Mouse (Mus musculus): ENCODE measurements around the gene Atp6ap1. TPM values are rescaled to one million over a fixed set of nuclear protein-coding genes. Genes with fewer than 3 reads are reported as not detected.
A peak's percentile ranks its signal among the peaks of the same experiment; 100 is the strongest.

Gene Atp6ap1
- polyA plus RNA-seq, 2 experiments, result 124 to 224 TPM

DNA sequence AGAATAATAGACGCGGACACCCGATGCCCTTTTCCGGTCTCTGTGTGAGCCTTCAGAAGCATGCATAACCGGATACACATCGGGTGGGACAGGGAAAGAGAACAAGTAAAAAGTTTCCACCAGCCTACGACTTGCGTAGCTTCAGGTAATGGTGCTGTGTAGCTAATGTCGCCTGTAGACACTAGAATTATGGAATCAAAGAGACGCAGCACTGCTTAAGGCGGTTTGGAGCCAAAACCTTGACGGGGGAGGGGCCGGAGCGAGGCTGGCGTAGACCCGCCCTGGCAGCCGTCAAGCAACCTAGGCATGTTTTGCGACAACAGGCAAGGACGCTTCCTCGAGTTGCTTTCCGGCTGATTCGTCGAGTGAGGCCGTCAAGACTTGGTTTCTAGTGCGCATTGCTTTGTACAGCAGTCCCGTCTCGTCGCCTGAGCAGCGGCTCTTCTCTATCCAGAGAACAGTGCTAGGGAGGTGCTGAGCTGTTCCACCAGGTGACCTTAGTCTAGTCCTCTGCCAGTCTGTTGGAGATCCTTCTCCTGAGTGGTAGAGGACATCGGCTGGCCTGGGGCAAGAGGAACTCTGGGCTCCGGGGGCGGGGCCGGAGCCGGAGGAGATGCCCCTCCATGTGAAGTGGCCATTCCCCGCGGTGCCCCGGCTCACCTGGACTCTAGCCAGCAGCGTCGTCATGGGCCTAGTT, 14.4 kb upstream of the Atp6ap1 start:
- ATAC-seq (ENCODE audit: low FRiP score, low read depth), result peak; percentile 73
- WGBS, result 22% methylated on average over 37 of the region's 39 CpGs

DNA sequence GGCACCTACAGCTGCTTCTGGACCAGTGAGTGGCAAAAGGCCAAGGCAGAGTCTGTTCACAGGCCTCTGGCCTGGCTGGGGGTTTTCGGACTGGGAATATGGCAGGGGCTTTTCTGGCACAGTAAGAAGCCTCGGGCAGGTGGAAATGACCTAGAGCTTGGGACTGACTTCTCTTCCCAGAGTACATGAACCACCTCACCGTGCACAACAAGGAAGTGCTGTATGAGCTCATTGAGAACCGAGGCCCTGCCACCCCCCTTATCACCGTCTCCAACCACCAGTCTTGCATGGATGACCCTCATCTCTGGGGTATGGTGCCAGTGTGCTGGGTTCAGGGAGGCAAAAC, 13.8 kb upstream of the Atp6ap1 start:
- H3K4me1 ChIP-seq (ENCODE audit: control insufficient read depth, insufficient read depth, low read length), result 0 out of 2 replicates have a peak, but pooled peaks cover 4% of the 10 kb centered on the region
- ATAC-seq (ENCODE audit: low FRiP score, low read depth) (no peak), DNase-seq (ENCODE audit: low spot score) (no peak)
- peak overlapping the region; percentile 64 for H3K4me2 ChIP-seq (replicated peaks; ENCODE audit: low read depth, low read length, severe bottlenecking)
- peak overlapping the region; percentile 71 for H3K9ac ChIP-seq (ENCODE audit: low read depth, low read length, severe bottlenecking)
- H3K36me3 ChIP-seq (ENCODE audit: control insufficient read depth, insufficient read depth, low read length), result no peaks in the 10 kb centered on the region
- H3K27me3 ChIP-seq (ENCODE audit: control insufficient read depth, insufficient read depth, low read length), result no peaks in the 10 kb centered on the region
- 43% methylated on average over 5 of the region's 5 CpGs for WGBS
- H3K27ac ChIP-seq (replicated peaks; ENCODE audit: low read depth, low read length), result peak overlapping the region; percentile 67; the same call in 1 of the 2 replicates
- no peaks in the 10 kb centered on the region for H3K9me3 ChIP-seq (ENCODE audit: control insufficient read depth, low read length)
- no peak for TF ChIP-seq POLR2A (IDR thresholded peaks at IDR 0.05; ENCODE audit: borderline replicate concordance, extremely low read depth, insufficient read depth, insufficient read length)
- peak overlapping the region; percentile 58 for H3K4me3 ChIP-seq (replicated peaks; ENCODE audit: low read length)

More for the DNA sequence above, 14.4 kb upstream of the Atp6ap1 start:
- DNase-seq (ENCODE audit: low spot score), result peak; percentile 87
- H3K9ac ChIP-seq (ENCODE audit: low read depth, low read length, severe bottlenecking), result peak overlapping the region; percentile 71
- TF ChIP-seq POLR2A (IDR thresholded peaks at IDR 0.05; ENCODE audit: borderline replicate concordance, extremely low read depth, insufficient read depth, insufficient read length), result peak; percentile 45; the same call in 1 of the 2 replicates
- H3K4me2 ChIP-seq (replicated peaks; ENCODE audit: low read depth, low read length, severe bottlenecking), result peak overlapping the region; percentile 64
- no peaks in the 10 kb centered on the region for H3K9me3 ChIP-seq (ENCODE audit: control insufficient read depth, low read length)
- 0 out of 2 replicates have a peak, but pooled peaks cover 4% of the 10 kb centered on the region for H3K4me1 ChIP-seq (ENCODE audit: control insufficient read depth, insufficient read depth, low read length)
- H3K27ac ChIP-seq (replicated peaks; ENCODE audit: low read depth, low read length), result peak overlapping the region; percentile 75
- no peaks in the 10 kb centered on the region for H3K27me3 ChIP-seq (ENCODE audit: control insufficient read depth, insufficient read depth, low read length)
- H3K36me3 ChIP-seq (ENCODE audit: control insufficient read depth, insufficient read depth, low read length), result no peaks in the 10 kb centered on the region
- H3K4me3 ChIP-seq (replicated peaks; ENCODE audit: low read length), result peak overlapping the region; percentile 58

DNA sequence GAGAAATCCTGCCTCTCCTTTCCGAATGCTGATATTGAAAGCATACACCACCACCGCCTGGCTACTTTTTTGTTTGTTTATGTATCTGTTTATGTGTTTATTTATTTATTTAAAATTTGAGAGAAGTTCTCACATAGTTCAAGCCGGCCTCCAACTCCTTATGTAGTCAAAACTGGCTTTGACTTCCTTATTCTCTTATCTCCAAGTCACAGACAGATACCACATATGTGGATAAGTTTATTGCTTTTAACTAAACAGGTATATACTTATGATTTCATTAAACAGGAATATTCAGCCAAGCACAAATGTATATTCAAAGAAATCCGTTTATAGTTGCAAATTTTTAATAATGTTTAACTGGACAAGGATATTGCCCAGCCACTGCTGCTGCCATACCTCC, 3.5 kb upstream of the Atp6ap1 start:
- DNase-seq (ENCODE audit: low spot score), result no peak
- Histone ChIP-seq H3K27me3 (ENCODE audit: control insufficient read depth, insufficient read depth, low read length) (no peaks in the 10 kb centered on the region), H3K36me3 (ENCODE audit: control insufficient read depth, insufficient read depth, low read length) (peaks cover 2% of the 10 kb centered on the region; the same call in 1 of the 2 replicates), H3K27ac (replicated peaks; ENCODE audit: low read depth, low read length) (no peak overlapping the region), H3K4me1 (ENCODE audit: control insufficient read depth, insufficient read depth, low read length) (no peaks in the 10 kb centered on the region; the same call in 1 of the 2 replicates), H3K4me2 (replicated peaks; ENCODE audit: low read depth, low read length, severe bottlenecking) (no peak overlapping the region), H3K9ac (ENCODE audit: low read depth, low read length, severe bottlenecking) (no peak overlapping the region), H3K4me3 (replicated peaks; ENCODE audit: low read length) (no peak overlapping the region), H3K9me3 (ENCODE audit: control insufficient read depth, low read length) (no peaks in the 10 kb centered on the region)
- TF ChIP-seq POLR2A (IDR thresholded peaks at IDR 0.05; ENCODE audit: borderline replicate concordance, extremely low read depth, insufficient read depth, insufficient read length), result no peak
- ATAC-seq (ENCODE audit: low FRiP score, low read depth), result no peak
- WGBS, result 74% methylated on average over 4 of the region's 4 CpGs

DNA sequence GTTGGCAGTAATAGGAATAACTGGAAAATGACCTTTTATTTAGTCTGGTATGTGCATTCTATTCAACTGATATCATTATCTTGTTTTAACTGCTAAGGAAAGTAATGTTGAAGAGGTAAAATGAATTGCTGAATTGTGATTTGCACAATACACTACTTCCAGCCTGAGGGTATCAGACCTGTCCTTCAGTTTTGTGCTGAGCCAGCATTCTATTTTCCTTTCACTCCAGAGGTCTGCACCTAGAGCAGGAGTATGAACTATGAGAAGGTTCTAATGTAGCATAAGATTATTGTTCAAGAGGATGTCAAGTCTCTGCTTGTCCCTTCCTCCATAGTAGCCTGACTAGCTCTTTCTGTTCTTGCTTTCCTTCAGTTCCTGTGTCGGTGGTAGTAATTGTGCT, 1.5 kb downstream of the Atp6ap1 start:
- H3K4me2 ChIP-seq (replicated peaks; ENCODE audit: low read depth, low read length, severe bottlenecking), result no peak overlapping the region
- no peak overlapping the region for H3K9ac ChIP-seq (ENCODE audit: low read depth, low read length, severe bottlenecking)
- H3K4me3 ChIP-seq (replicated peaks; ENCODE audit: low read length), result no peak overlapping the region
- DNase-seq (ENCODE audit: low spot score) (no peak), ATAC-seq (ENCODE audit: low FRiP score, low read depth) (no peak)
- H3K4me1 ChIP-seq (ENCODE audit: control insufficient read depth, insufficient read depth, low read length), result no peaks in the 10 kb centered on the region; the same call in 1 of the 2 replicates
- H3K27ac ChIP-seq (replicated peaks; ENCODE audit: low read depth, low read length), result no peak overlapping the region
- no peak for TF ChIP-seq POLR2A (IDR thresholded peaks at IDR 0.05; ENCODE audit: borderline replicate concordance, extremely low read depth, insufficient read depth, insufficient read length)
- H3K9me3 ChIP-seq (ENCODE audit: control insufficient read depth, low read length), result no peaks in the 10 kb centered on the region
- 80% methylated on average over 1 of the region's 1 CpGs for WGBS
- H3K36me3 ChIP-seq (ENCODE audit: control insufficient read depth, insufficient read depth, low read length), result peaks cover 18% of the 10 kb centered on the region
- H3K27me3 ChIP-seq (ENCODE audit: control insufficient read depth, insufficient read depth, low read length), result no peaks in the 10 kb centered on the region

DNA sequence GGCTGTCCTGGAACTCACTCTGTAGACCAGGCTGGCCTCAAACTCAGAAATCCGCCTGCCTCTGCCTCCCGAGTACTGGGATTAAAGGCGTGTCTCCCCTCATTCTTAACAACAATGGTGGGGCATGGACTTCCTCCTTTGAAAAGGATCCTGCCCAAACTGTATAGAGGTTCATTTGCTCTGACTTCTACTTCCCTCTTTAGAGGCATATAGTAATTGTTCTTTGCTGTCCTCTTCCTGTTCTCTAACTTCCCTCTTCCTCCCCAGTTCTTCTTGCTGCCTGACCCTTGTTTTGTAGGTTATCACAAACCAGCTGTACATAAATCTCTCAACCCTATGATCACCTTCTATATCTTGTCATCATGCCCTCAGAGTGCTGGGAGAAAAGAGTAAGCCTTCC, 2.8 kb downstream of the Atp6ap1 start:
- TF ChIP-seq POLR2A (IDR thresholded peaks at IDR 0.05; ENCODE audit: borderline replicate concordance, extremely low read depth, insufficient read depth, insufficient read length), result no peak
- Histone ChIP-seq H3K9me3 (ENCODE audit: control insufficient read depth, low read length) (no peaks in the 10 kb centered on the region), H3K36me3 (ENCODE audit: control insufficient read depth, insufficient read depth, low read length) (peaks cover 19% of the 10 kb centered on the region), H3K27ac (replicated peaks; ENCODE audit: low read depth, low read length) (no peak overlapping the region), H3K4me1 (ENCODE audit: control insufficient read depth, insufficient read depth, low read length) (no peaks in the 10 kb centered on the region; the same call in 1 of the 2 replicates), H3K4me3 (replicated peaks; ENCODE audit: low read length) (no peak overlapping the region), H3K27me3 (ENCODE audit: control insufficient read depth, insufficient read depth, low read length) (no peaks in the 10 kb centered on the region), H3K4me2 (replicated peaks; ENCODE audit: low read depth, low read length, severe bottlenecking) (no peak overlapping the region), H3K9ac (ENCODE audit: low read depth, low read length, severe bottlenecking) (no peak overlapping the region)
- no peak for ATAC-seq (ENCODE audit: low FRiP score, low read depth)
- no peak for DNase-seq (ENCODE audit: low spot score)
- 79% methylated on average over 3 of the region's 3 CpGs for WGBS
